Mouse (Mus musculus): Measurements from ENCODE around the gene Vmn2r65. TPM values are rescaled to one million over a fixed set of nuclear protein-coding genes. Genes with fewer than 3 reads are reported as not detected.

Vmn2r65 gene
- polyA plus RNA-seq (2015; fragmentation: Nextera tagmentation; extraction: Ambion mirVana) = not detected in 2 replicates

DNA sequence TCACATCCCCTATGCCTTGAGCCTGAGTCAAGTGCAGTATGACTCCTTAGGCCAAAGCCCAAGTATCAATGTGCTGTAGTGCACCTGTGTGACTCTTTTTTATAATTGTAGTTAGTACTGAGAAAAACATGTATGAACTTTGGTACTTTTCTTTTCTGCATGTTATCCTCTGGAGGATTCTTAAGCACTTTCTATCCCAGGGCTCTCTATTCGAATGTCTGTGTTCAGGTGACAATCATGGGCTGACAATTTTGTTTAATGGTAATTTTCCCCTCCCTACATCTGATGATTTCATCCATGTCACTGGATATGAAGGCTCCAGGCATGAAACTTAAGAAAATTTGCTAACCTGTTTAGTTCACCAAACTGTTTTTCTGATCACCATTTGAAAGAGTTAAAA, at the start of gene Vmn2r65:
TSS of gene Vmn2r65 (minus strand) at position 101 of the 400 bp plus-strand sequence.
- H3K4me2 ChIP-seq (replicated peaks) = no peak within 1 kb of the TSS
- H3K9ac ChIP-seq = no peak within 1 kb of the TSS
- no peaks in the 10 kb centered on the region for H3K4me1 ChIP-seq (replicated peaks)
- no peaks in the 10 kb centered on the region for H3K27me3 ChIP-seq (replicated peaks)
- H3K4me3 ChIP-seq (replicated peaks) = no peak within 1 kb of the TSS
- no peaks in the 10 kb centered on the region for H3K9me3 ChIP-seq
- no peak within 1 kb of the TSS for H3K27ac ChIP-seq
- ATAC-seq = no peak
- 33% methylated on average over 1 of the region's 1 CpGs for WGBS
- no peaks in the 10 kb centered on the region for H3K36me3 ChIP-seq

DNA sequence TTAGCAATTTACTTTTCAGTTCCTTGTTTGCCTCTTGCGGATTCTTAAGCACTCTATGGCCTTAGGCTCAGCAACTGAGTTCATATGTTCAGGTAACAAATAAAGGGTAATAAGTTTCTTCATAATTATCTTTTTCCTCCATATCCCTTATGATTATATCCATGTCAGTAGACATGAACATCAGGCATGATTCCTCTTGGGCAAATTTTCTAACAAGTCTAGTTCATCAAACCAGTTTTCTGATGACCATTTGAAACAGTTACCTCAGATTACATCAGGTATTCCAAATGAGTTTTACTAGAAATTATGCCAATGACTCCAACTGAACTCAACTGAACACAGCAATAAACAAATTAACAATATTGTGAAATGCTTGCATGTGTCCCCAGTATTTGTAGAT, 48.3 kb upstream of the Vmn2r65 start, which contains the start of gene Vmn2r66:
TSS of gene Vmn2r66 (minus strand) at position 101 of the 400 bp plus-strand sequence.
- Histone ChIP-seq H3K9ac (no peak within 1 kb of the TSS), H3K4me1 (replicated peaks) (no peaks in the 10 kb centered on the region), H3K9me3 (no peaks in the 10 kb centered on the region), H3K27me3 (replicated peaks) (no peaks in the 10 kb centered on the region), H3K27ac (no peak within 1 kb of the TSS), H3K4me2 (replicated peaks) (no peak within 1 kb of the TSS), H3K36me3 (no peaks in the 10 kb centered on the region), H3K4me3 (replicated peaks) (no peak within 1 kb of the TSS)
- no peak for ATAC-seq
- WGBS = 79% methylated on average over 1 of the region's 1 CpGs

DNA sequence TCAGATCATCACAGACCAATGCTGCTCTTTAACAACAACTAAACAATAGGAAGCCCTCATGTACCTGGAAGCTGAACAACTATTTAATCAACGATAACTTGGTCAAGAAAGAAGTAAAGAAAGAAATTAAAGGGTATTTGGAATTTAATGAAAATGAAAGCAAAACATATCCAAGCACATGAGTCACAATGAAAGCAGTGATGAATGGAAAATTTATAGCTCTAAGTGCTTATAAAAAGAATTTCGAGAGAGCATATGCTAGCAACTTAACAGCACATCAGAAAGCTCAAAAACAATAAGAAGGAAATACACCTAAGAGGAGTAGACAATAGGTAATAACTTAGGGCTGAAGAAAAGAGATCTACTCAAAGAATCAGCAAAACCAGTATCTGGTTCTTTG, 32.8 kb upstream of the Vmn2r65 start:
- Histone ChIP-seq H3K27ac (no peak overlapping the region), H3K9ac (no peak overlapping the region), H3K9me3 (no peaks in the 10 kb centered on the region), H3K4me2 (replicated peaks) (no peak overlapping the region), H3K4me1 (replicated peaks) (no peaks in the 10 kb centered on the region), H3K36me3 (no peaks in the 10 kb centered on the region), H3K4me3 (replicated peaks) (no peak overlapping the region), H3K27me3 (replicated peaks) (no peaks in the 10 kb centered on the region)
- ATAC-seq = no peak
- WGBS = 76% methylated on average over 2 of the region's 2 CpGs

Other genes starting within 250 kb of the Vmn2r65 start
- gene Olfr291, start 110.6 kb downstream of the Vmn2r65 start, polyA plus RNA-seq (2015; fragmentation: Nextera tagmentation; extraction: Ambion mirVana) = not detected in 2 replicates
- gene Vmn2r66, start 48.2 kb upstream of the Vmn2r65 start, polyA plus RNA-seq (2015; fragmentation: Nextera tagmentation; extraction: Ambion mirVana) = not detected in 2 replicates
- not detected in 2 replicates for gene Vmn2r67, start 191.9 kb upstream of the Vmn2r65 start, polyA plus RNA-seq (2015; fragmentation: Nextera tagmentation; extraction: Ambion mirVana)

Data from intestine, embryonic 15.5 days (tissue).